Mouse (Mus musculus) activated CD4-positive, CD25-positive, alpha-beta regulatory T cell, adult 4 months (primary cell): Measurements from ENCODE around the gene Ulk2. TPM values are rescaled to one million over a fixed set of nuclear protein-coding genes. Genes with fewer than 3 reads are reported as not detected.
A peak's percentile ranks its signal among the peaks of the same experiment; 100 is the strongest.
"Not testable (repeated sequence)": the region's sequence is repeated elsewhere in the genome, so short reads cannot be mapped to it uniquely, and the experiment has no call there.

Experiments used
- ATAC-seq: one replicate; pipeline ENCODE4 v1.8.0; 2017
- polyA plus RNA-seq, 2 experiments: library from polyadenylated mRNA; unstranded; fragments of 100-300 nt; shearing (Covaris generic); gene quantifications; one replicate each; pipeline ENCODE4 v1.2.1; 2017

Ulk2 gene
- polyA plus RNA-seq = 10 to 100 TPM in 1 of 2 experiments, 1 to 10 TPM in 1; 6.6 to 11.6 TPM

- peak; percentile 71 for ATAC-seq
Measured at GRCm38 (mm10) chr11:61854988-61855411, at the start of gene Ulk2. Gene Ulk2, minus strand, starts transcription at chr11:61855073.

DNA sequence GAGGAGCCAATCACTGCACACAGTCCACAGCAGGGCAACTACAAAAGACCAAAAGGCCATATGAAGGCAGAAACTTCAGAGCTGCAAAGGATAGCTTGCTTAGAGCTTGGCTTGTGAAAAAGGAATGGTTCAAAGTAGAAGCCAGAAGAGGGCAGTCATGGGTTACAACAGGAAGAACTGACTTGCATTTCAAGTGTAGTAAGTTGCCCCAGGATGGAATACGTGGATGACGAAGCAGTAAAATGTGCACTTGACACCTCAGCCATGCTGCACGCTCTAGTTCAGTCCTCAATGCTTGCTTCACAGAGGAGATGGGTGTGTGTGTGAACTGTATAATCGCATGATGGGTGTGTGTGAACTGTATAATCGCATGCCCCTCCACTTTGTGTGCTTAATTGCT is 27.3 kb upstream of the Ulk2 start:
- no peak for ATAC-seq

DNA sequence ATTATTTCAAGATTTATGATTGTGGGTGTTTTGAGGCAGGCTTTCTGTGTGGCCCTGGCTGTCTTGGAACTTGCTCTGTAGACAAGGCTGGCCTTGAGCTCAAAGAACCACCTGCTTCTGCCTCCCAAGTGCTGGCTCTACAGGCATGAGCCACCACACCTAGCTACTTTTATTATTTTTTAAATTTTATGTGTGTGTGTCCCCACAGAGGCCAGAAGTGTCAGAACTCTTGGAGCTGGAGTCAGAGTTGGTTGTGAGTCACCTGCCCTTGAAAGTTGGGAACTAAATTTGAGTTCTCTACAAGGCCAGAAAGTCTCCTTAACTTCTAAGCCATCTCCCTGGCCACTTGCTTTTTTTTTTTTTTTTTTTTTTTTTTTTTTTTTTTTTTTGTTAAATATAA is 25.0 kb upstream of the Ulk2 start:
- ATAC-seq = no peak

DNA sequence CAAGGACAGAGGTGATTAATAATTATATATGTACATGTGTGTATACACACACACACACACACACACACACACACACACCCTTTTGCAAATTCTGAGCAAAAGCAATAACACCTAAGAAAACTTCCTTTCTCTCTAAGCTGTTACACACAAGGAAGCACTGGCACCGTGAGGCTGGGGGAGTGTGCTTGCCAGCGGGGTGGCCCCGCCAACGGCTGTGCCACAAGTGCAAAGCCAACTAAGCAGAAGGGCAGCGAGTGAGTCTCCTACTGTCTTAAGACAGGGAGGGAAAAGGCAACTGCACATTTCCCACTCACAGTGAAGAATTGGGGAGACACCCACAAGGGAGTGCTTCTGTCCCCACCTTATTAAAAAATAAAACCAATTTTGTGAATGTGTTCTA is 17.0 kb upstream of the Ulk2 start:
- ATAC-seq = no peak

GRCm38 (mm10) chr11:61866856-61867255 is 12.0 kb upstream of the Ulk2 start:
- no peak for ATAC-seq

GRCm38 (mm10) chr11:61861781-61862547 is 7.1 kb upstream of the Ulk2 start:
- ATAC-seq = no peak

DNA sequence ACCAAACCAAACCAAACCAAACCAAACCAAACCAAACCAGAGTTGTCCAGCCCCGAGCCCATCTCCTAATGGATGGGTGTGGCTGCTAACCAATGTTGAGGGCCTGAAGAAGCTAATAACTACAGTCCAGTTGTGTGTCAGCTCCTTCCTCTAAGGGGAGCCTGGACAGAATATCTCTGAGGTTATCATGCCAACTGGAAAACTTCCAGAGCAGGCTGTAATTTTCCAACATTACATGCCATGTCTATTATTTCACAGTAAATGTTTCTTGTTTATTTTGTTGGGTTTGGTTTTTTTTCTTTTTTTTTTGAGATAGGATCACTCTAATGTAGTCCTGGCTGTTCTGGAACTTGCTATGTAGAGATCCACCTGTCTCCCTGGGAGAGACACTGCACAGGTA is 4.4 kb upstream of the Ulk2 start:
- no peak for ATAC-seq

- no peak for ATAC-seq
Measured at GRCm38 (mm10) chr11:61855539-61855938, 666 bp upstream of the Ulk2 start.

GRCm38 (mm10) chr11:61854211-61854987 is 474 bp downstream of the Ulk2 start:
- ATAC-seq = peak; percentile 74

- no peak for ATAC-seq
Measured at GRCm38 (mm10) chr11:61853659-61854058, 1.2 kb downstream of the Ulk2 start.

GRCm38 (mm10) chr11:61852916-61853315 is 2.0 kb downstream of the Ulk2 start:
- no peak for ATAC-seq

- no peak for ATAC-seq
Measured at GRCm38 (mm10) chr11:61851195-61851594, 3.7 kb downstream of the Ulk2 start.

DNA sequence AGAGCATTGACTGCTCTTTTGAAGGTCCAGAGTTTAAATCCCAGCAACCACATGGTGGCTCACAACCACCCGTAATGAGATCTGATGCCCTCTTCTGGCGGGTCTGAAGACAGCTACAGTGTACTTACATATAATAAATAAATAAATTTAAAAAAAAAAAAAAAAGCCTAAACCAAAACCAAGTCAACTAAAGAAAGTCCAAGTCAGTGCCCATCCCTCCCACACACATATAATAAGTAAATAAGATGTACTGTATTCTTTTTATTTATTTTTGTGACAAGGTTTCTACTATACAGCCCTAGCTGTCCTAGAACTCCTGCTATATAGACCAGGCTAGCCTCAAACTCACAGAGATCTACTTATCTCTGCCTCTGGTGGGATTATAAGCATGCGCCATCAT is 14.2 kb downstream of the Ulk2 start:
- ATAC-seq = not testable (repeated sequence)

DNA sequence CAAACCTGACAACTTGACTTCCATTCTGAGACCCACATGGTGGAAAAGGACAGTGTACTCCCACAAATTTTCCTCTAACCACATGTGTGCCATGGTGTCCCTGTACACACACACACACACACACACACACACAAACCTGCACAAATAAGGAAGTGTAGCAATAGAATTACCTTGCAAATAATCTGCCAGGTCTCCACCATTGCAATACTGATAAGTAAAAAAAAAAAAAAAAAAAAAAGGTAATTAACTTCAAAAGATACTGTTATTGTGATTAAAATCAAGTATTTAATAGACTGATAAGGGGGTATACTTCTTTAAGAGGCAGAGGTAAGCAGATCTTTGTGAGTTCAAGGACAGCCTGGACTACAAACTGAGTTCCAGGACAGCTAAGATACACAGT is 14.9 kb downstream of the Ulk2 start:
- no peak for ATAC-seq

DNA sequence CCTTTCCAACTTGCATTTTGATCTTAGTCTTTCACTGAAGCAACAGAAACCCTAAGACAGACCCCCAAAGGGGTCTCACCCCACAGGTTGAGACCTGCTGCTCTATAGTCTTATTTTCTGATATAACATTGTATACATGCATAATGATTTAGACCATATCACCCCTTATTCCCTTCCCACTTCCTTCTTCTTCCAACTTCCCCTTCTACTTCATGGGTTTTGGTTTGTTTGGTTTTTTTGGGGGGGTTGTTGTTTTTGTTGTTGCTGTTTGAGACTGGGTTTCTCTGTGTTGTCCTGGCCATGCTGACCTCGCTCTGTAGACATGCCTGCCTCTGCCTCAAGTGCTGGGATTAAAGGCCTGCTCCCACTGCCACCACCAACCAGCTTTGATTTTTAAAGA is 15.7 kb downstream of the Ulk2 start:
- no peak for ATAC-seq

GRCm38 (mm10) chr11:61809793-61810192 is 45.1 kb downstream of the Ulk2 start:
- ATAC-seq = no peak

GRCm38 (mm10) chr11:61808551-61809117 is 46.2 kb downstream of the Ulk2 start:
- ATAC-seq = no peak

DNA sequence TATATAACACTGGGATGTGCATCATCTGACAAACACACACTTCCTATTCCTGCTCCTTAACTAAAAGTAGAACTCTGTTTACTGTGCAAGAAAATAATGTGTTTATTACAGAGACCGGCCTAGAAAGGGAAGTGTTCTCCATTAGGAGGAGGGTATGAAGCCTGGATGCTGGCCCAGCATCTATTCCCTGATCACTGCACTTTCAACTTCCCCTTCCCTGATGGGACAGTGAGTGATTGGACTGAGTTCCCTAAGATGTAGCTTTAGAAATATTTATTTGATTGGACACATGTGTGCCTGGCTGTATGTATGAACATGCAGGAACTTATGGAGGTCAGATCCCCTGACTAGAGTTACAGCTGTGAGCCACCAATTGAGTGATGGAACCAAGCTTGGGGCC is 61.4 kb downstream of the Ulk2 start:
- ATAC-seq = no peak

GRCm38 (mm10) chr11:61788550-61788949 is 66.3 kb downstream of the Ulk2 start:
- no peak for ATAC-seq

DNA sequence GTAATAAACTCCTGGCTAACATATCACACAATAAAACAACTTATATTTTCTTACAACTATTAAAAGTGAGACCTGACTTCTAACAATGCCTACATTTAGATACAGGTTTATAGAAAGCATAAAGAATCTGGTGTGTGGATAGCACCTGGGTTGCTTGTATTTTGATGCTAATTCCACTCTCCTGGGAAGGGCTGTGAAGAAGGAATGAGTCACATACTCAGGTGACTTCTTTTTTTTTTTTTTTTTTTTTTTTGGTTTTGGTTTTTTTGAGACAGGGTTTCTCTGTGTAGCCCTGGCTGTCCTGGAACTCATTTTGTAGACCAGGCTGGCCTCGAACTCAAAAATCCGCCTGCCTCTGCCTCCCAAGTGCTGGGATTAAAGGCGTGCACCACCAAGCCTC is 72.3 kb downstream of the Ulk2 start:
- not testable (repeated sequence) for ATAC-seq

DNA sequence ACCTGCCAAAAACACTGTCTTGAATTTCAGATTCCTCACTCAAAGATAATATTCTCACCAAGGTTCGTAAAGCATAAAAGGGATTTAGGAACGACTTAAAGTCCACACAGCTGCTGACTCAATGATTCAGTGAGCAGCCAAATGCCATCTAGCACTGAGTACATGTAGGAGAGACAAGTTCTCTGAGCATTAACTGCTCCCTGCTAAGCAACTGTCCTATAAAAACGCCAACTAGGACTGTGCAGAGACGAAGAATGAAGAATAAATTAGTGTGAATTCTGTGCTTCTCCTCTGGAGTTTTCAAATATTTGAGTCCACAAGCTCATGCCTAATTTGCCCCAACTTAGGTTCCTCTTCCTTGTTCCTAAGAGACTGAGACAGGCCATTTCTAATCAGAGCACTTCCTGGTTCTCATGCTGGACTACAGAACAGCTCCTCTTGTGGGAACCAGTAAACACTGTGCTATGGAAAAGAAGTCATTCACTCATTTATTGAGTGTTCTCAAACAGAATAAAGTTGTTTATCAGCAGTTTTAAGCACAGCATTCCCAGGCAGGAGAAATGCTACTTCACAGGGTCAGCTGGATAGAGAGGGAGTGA is 80.2 kb downstream of the Ulk2 start:
- ATAC-seq = no peak

- ATAC-seq = peak; percentile 90
Measured at GRCm38 (mm10) chr11:61761584-61762407, 93.1 kb downstream of the Ulk2 start, which contains the start of gene Prpsap2. Gene Prpsap2, minus strand, starts transcription at chr11:61762088.
